Mouse (Mus musculus): ENCODE results near the gene Arf3. TPM values are rescaled to one million over a fixed set of nuclear protein-coding genes. Genes with fewer than 3 reads are reported as not detected.

Gene Arf3
- total and polyA plus RNA-seq, 3 experiments = 37.4 to 239 (median 140) TPM

DNA sequence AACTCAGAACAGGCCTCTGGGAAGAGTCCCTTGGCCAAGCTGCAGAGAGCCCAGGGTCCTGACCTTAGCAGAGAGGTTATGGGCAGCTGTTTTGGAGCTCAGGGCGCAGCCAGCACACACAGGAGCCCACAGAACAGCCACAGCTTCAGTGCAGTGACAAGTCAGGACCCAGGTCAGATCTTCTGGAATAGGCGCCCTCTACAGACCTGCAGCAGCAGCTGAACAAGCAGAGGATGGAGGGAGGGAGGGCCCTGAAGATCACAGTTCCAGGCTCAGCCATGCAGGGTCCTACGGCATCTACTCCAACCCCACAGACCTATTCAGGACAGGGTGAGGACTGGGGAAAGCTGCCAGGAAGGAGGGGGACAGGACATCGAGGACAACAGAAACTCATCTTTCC lies 24.2 kb downstream of the Arf3 start:
- Histone ChIP-seq H3K27me3 (ENCODE audit: control insufficient read depth in 1 of 2, insufficient read depth in 2 of 2, low read length in 2 of 2) (no peaks in the 10 kb centered on the region), H3K79me2 (ENCODE audit: control insufficient read depth, insufficient read depth, low read length, poor library complexity) (no peaks in the 10 kb centered on the region), H3K9me3 (replicated peaks; ENCODE audit: insufficient read depth, low read length) (no peaks in the 10 kb centered on the region), H3K9ac (ENCODE audit: control insufficient read depth, low read depth, low read length, poor library complexity, severe bottlenecking) (no peak overlapping the region), H3K4me3 (ENCODE audit: control insufficient read depth in 1 of 2, insufficient read depth in 1 of 2, low read depth in 2 of 2, low read length in 2 of 2) (no peak overlapping the region), H3K4me1 (ENCODE audit: control insufficient read depth in 1 of 2, insufficient read depth in 2 of 2, low read length in 2 of 2) (peaks cover 0 to 6% of the 10 kb centered on the region in 2 experiments; a peak in 3 of 4 replicates), H3K36me3 (ENCODE audit: control insufficient read depth in 1 of 2, insufficient read depth in 2 of 2, low read length in 2 of 2) (peaks cover 3 to 4% of the 10 kb centered on the region in 2 experiments), H3K27ac (ENCODE audit: control insufficient read depth, low read depth, low read length) (no peak overlapping the region)
- TF ChIP-seq CTCF (IDR thresholded peaks at IDR 0.05 in 2 of 3, conservative IDR thresholded peaks at IDR 0.05 in 1 of 3; ENCODE audit: control insufficient read depth in 1 of 3, insufficient read depth in 1 of 3, low read depth in 2 of 3, low read length in 3 of 3, poor library complexity in 1 of 3, severe bottlenecking in 1 of 3) (peak; percentile 32 to 68 (median 56)), ZKSCAN1 (IDR thresholded peaks at IDR 0.05; ENCODE audit: low read depth, low read length) (no peak), MAX (IDR thresholded peaks at IDR 0.05; ENCODE audit: low read length) (no peak), TBP (IDR thresholded peaks at IDR 0.05; ENCODE audit: low read depth, low read length) (no peak), USF2 (IDR thresholded peaks at IDR 0.05; ENCODE audit: borderline replicate concordance in 1 of 2, insufficient read depth in 1 of 2, low read depth in 1 of 2, low read length in 2 of 2) (no peak), CHD2 (IDR thresholded peaks at IDR 0.05; ENCODE audit: low read length) (no peak), GABPA (IDR thresholded peaks at IDR 0.05; ENCODE audit: low read depth, low read length) (no peak), SIN3A (IDR thresholded peaks at IDR 0.05; ENCODE audit: low read length) (no peak), EP300 (IDR thresholded peaks at IDR 0.05; ENCODE audit: low read depth in 1 of 2, low read length in 2 of 2) (no peak), ZNF384 (IDR thresholded peaks at IDR 0.05; ENCODE audit: low read depth, low read length) (no peak), MYB (IDR thresholded peaks at IDR 0.05; ENCODE audit: low read depth, low read length) (no peak), POLR2A (IDR thresholded peaks at IDR 0.05; ENCODE audit: control insufficient read depth in 1 of 2, insufficient read depth in 1 of 2, low read depth in 1 of 2, low read length in 2 of 2, poor library complexity in 1 of 2) (no peak), SMC3 (IDR thresholded peaks at IDR 0.05; ENCODE audit: low read depth, low read length) (peak; percentile 14; the same call in 1 of the 2 replicates), TAL1 (IDR thresholded peaks at IDR 0.05; ENCODE audit: low read length) (no peak), ELF1 (IDR thresholded peaks at IDR 0.05; ENCODE audit: low read depth, low read length) (no peak), GATA1 (IDR thresholded peaks at IDR 0.05; ENCODE audit: low read depth, low read length) (no peak), MYC (IDR thresholded peaks at IDR 0.05; ENCODE audit: low read depth, low read length) (no peak), CHD1 (IDR thresholded peaks at IDR 0.05; ENCODE audit: low read depth, low read length) (no peak)
- peak; percentile 54 for DNase-seq (ENCODE audit: low read depth, low spot score)

DNA sequence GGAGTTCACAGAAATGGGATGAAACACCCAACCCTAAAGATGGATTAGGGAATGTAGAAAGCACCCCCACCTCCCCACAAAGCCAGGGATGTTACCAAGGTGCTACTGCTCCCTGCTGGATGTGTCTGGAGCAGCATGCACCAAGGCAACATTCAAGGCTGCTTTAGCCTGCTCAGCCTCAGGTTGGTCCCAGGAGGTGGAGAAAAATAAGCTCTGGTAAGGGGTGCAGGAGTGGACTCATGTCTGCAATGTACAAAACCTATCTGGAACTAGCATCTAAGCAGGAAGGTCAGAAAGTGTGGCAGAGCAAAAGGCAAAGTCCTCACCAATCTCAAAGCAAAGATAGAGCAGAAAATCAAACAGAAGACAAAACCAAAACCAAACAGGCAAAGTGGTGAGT lies 25.1 kb downstream of the Arf3 start:
- Histone ChIP-seq H3K79me2 (ENCODE audit: control insufficient read depth, insufficient read depth, low read length, poor library complexity) (no peaks in the 10 kb centered on the region), H3K27ac (ENCODE audit: control insufficient read depth, low read depth, low read length) (no peak overlapping the region), H3K9me3 (replicated peaks; ENCODE audit: insufficient read depth, low read length) (no peaks in the 10 kb centered on the region), H3K36me3 (ENCODE audit: control insufficient read depth in 1 of 2, insufficient read depth in 2 of 2, low read length in 2 of 2) (peaks cover 3 to 11% of the 10 kb centered on the region in 2 experiments), H3K9ac (ENCODE audit: control insufficient read depth, low read depth, low read length, poor library complexity, severe bottlenecking) (no peak overlapping the region), H3K4me1 (ENCODE audit: control insufficient read depth in 1 of 2, insufficient read depth in 2 of 2, low read length in 2 of 2) (peaks cover 4 to 15% of the 10 kb centered on the region in 2 experiments), H3K27me3 (ENCODE audit: control insufficient read depth in 1 of 2, insufficient read depth in 2 of 2, low read length in 2 of 2) (no peaks in the 10 kb centered on the region), H3K4me3 (ENCODE audit: control insufficient read depth in 1 of 2, insufficient read depth in 1 of 2, low read depth in 2 of 2, low read length in 2 of 2) (no peak overlapping the region)
- TF ChIP-seq SMC3 (IDR thresholded peaks at IDR 0.05; ENCODE audit: low read depth, low read length) = peak; percentile 34; the same call in 1 of the 2 replicates
- TF ChIP-seq TCF12 (IDR thresholded peaks at IDR 0.05; ENCODE audit: low read depth, low read length) = no peak
- no peak for TF ChIP-seq POLR2AphosphoS5 (IDR thresholded peaks at IDR 0.05; ENCODE audit: borderline replicate concordance, low read depth, low read length)
- no peak for TF ChIP-seq MXI1 (IDR thresholded peaks at IDR 0.05; ENCODE audit: low read depth, low read length)
- TF ChIP-seq ZNF384 (IDR thresholded peaks at IDR 0.05; ENCODE audit: low read depth, low read length) = no peak
- TF ChIP-seq TBP (IDR thresholded peaks at IDR 0.05; ENCODE audit: low read depth, low read length) = no peak
- no peak for TF ChIP-seq BHLHE40 (IDR thresholded peaks at IDR 0.05; ENCODE audit: borderline replicate concordance, low read depth, low read length)
- peak; percentile 21 for TF ChIP-seq RAD21 (IDR thresholded peaks at IDR 0.05; ENCODE audit: low read depth, low read length)
- peak; percentile 52 to 59 (median 56) for TF ChIP-seq CTCF (IDR thresholded peaks at IDR 0.05 in 2 of 3, conservative IDR thresholded peaks at IDR 0.05 in 1 of 3; ENCODE audit: control insufficient read depth in 1 of 3, insufficient read depth in 1 of 3, low read depth in 2 of 3, low read length in 3 of 3, poor library complexity in 1 of 3, severe bottlenecking in 1 of 3)
- no peak for TF ChIP-seq MAFK (IDR thresholded peaks at IDR 0.05; ENCODE audit: borderline replicate concordance, low read depth, low read length)
- no peak for TF ChIP-seq JUND (IDR thresholded peaks at IDR 0.05; ENCODE audit: low read depth, low read length)
- DNase-seq (ENCODE audit: low read depth, low spot score) = peak; percentile 56

Measured in MEL (cell line).